Mouse (Mus musculus) lung, postnatal 0 days (tissue): ENCODE results near the gene Farp1. TPM values are rescaled to one million over a fixed set of nuclear protein-coding genes. Genes with fewer than 3 reads are reported as not detected.
"Not testable (repeated sequence)": the region's sequence is repeated elsewhere in the genome, so short reads cannot be mapped to it uniquely, and the experiment has no call there.

Experiments
- ATAC-seq: fragments of 200-750 bp; cut with Nextera tagmentation; 2 replicates; pipeline ENCODE4 v1.8.0; 2017; ENCODE audit warnings: moderate library complexity
- DNase-seq: peaks from one replicate; pipeline ENCODE4 v3.0.0-alpha.2; 2016; ENCODE audit warnings: low spot score
- H3K27ac ChIP-seq: fragments of 300-500 bp; sonication (generic); 2 replicates; pipeline ENCODE4 v1.5.1; 2014; ENCODE audit warnings: antibody characterized with exemption, mild to moderate bottlenecking, low read length, mixed read lengths
- H3K27me3 ChIP-seq: fragments of 300-500 bp; sonication (generic); replicated peaks from 2 replicates; pipeline ENCODE4 v1.6.1; 2014; ENCODE audit warnings: low read length, mixed read lengths; ENCODE audit not compliant: insufficient read depth
- H3K36me3 ChIP-seq: fragments of 300-500 bp; sonication (generic); 2 replicates; pipeline ENCODE4 v1.6.1; 2014; ENCODE audit warnings: low read length, mixed read lengths; ENCODE audit not compliant: insufficient read depth
- H3K4me1 ChIP-seq: fragments of 300-500 bp; sonication (generic); 2 replicates; pipeline ENCODE4 v1.6.1; 2014; ENCODE audit warnings: antibody characterized with exemption, low read depth, low read length, mixed read lengths; ENCODE audit not compliant: insufficient read depth
- H3K4me2 ChIP-seq: fragments of 300-500 bp; sonication (generic); replicated peaks from 2 replicates; pipeline ENCODE4 v1.6.1; 2014; ENCODE audit warnings: low read depth, mild to moderate bottlenecking, low read length, moderate library complexity, mixed read lengths
- H3K4me3 ChIP-seq: fragments of 300-500 bp; sonication (generic); 2 replicates; pipeline ENCODE4 v1.5.1; 2014; ENCODE audit warnings: low read depth, low read length
- H3K9ac ChIP-seq: fragments of 300-500 bp; sonication (generic); replicated peaks from 2 replicates; pipeline ENCODE4 v1.6.1; 2014; ENCODE audit warnings: low read depth, mild to moderate bottlenecking
- H3K9me3 ChIP-seq: fragments of 300-500 bp; sonication (generic); 2 replicates; pipeline ENCODE4 v1.6.1; 2016; ENCODE audit warnings: low read length, mixed read lengths
- CTCF ChIP-seq: IDR thresholded peaks from 2 replicates; pipeline ENCODE4 v1.5.1; 2016; ENCODE audit warnings: antibody characterized with exemption, mild to moderate bottlenecking
- EP300 ChIP-seq: IDR thresholded peaks from 2 replicates; pipeline ENCODE4 v1.6.1; 2016; ENCODE audit warnings: antibody characterized with exemption, mild to moderate bottlenecking, control low read depth
- WGBS: fragments of 180-500 bp; shearing (Covaris S2); extraction: QIAGEN DNeasy Blood & Tissue Kit; methylation state at CpG from one replicate; pipeline ENCODE4 v1.1.7; 2014; 5-methylcytosine and 5-hydroxymethylcytosine counted together
- polyA plus RNA-seq: library from polyadenylated mRNA; unstranded; fragments of >200 nt; fragmentation: Nextera tagmentation; extraction: Ambion mirVana; gene quantifications from 2 replicates; pipeline ENCODE4 v1.2.1, GENCODE M21; 2015

Farp1 gene
- polyA plus RNA-seq, 1 experiment from 2014 or later, result 17.9 TPM

DNA sequence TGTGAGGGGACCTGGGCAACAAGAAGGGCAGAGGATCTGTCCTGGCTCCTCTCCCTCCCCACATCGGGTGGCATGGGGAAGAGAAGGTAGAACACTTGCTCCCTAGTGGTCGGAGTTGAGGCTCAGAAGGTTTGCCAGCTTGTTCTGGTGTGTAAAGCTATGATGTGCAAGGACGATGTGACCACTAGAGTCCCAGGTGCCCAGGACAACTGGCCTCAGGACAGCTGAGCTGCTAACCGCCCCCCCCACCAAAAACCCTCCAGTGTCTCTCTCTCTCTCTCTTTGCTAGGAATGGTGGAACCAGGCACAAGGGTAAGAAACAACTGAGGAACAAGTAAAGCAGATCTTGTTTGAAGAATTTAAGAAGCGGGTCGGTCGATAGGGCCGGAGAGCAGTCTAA is 149.4 kb downstream of the Farp1 start:
- DNase-seq (no peak), ATAC-seq (no peak)
- H3K27ac ChIP-seq, result no peak overlapping the region
- H3K4me3 ChIP-seq, result no peak overlapping the region
- no peak overlapping the region for H3K4me2 ChIP-seq
- H3K27me3 ChIP-seq, result no peaks in the 10 kb centered on the region
- peaks cover 2% of the 10 kb centered on the region; the same call in 1 of the 2 replicates for H3K4me1 ChIP-seq
- no peak overlapping the region for H3K9ac ChIP-seq
- WGBS, result 95% methylated on average over 8 of the region's 8 CpGs
- H3K36me3 ChIP-seq, result no peaks in the 10 kb centered on the region
- H3K9me3 ChIP-seq, result no peaks in the 10 kb centered on the region
- TF ChIP-seq EP300, result no peak
- no peak for TF ChIP-seq CTCF

GRCm38 (mm10) chr14:121186402-121186894 is 151.4 kb downstream of the Farp1 start:
- H3K4me2 ChIP-seq, result no peak overlapping the region
- H3K36me3 ChIP-seq, result no peaks in the 10 kb centered on the region
- H3K27ac ChIP-seq, result no peak overlapping the region
- no peaks in the 10 kb centered on the region for H3K27me3 ChIP-seq
- peaks cover 7% of the 10 kb centered on the region; the same call in 1 of the 2 replicates for H3K4me1 ChIP-seq
- no peak for ATAC-seq
- no peaks in the 10 kb centered on the region for H3K9me3 ChIP-seq
- TF ChIP-seq EP300 (no peak), CTCF (no peak)
- H3K4me3 ChIP-seq, result no peak overlapping the region
- no peak for DNase-seq
- H3K9ac ChIP-seq, result no peak overlapping the region
- 87% methylated on average over 8 of the region's 8 CpGs for WGBS

- not testable (repeated sequence) for H3K4me2 ChIP-seq, DNase-seq, ATAC-seq
Observed at GRCm38 (mm10) chr14:121189840-121190239, 154.8 kb downstream of the Farp1 start.

GRCm38 (mm10) chr14:121190386-121190785 is 155.4 kb downstream of the Farp1 start:
- WGBS, result 51% methylated on average over 9 of the region's 9 CpGs
- H3K27me3 ChIP-seq, result no peaks in the 10 kb centered on the region
- no peaks in the 10 kb centered on the region for H3K36me3 ChIP-seq
- peaks cover 5% of the 10 kb centered on the region; the same call in 1 of the 2 replicates for H3K4me1 ChIP-seq
- H3K27ac ChIP-seq, result peak overlapping the region; percentile 74
- no peaks in the 10 kb centered on the region for H3K9me3 ChIP-seq
- no peak overlapping the region for H3K9ac ChIP-seq
- TF ChIP-seq CTCF (no peak), EP300 (peak; percentile 71; the same call in 1 of the 2 replicates)
- ATAC-seq (peak; percentile 89), DNase-seq (peak; percentile 82)
- H3K4me3 ChIP-seq, result no peak overlapping the region
- no peak overlapping the region for H3K4me2 ChIP-seq

More at GRCm38 (mm10) chr14:121189840-121190239, 154.8 kb downstream of the Farp1 start:
- TF ChIP-seq CTCF, result peak; percentile 60
- H3K27ac ChIP-seq, result peak overlapping the region; percentile 74
- H3K36me3 ChIP-seq, H3K4me1 ChIP-seq, H3K9ac ChIP-seq, H3K27me3 ChIP-seq, H3K4me3 ChIP-seq, H3K9me3 ChIP-seq: not testable (repeated sequence)
- 83% methylated on average over 10 of the region's 10 CpGs for WGBS

- Histone ChIP-seq H3K27ac (peak overlapping the region; percentile 70), H3K9me3 (no peaks in the 10 kb centered on the region), H3K36me3 (no peaks in the 10 kb centered on the region), H3K27me3 (no peaks in the 10 kb centered on the region), H3K9ac (no peak overlapping the region), H3K4me2 (no peak overlapping the region; the same call in 1 of the 2 replicates), H3K4me3 (no peak overlapping the region), H3K4me1 (peaks cover 5% of the 10 kb centered on the region; the same call in 1 of the 2 replicates)
- 36% methylated on average over 13 of the region's 13 CpGs for WGBS
- peak; percentile 76 for DNase-seq
- ATAC-seq, result peak; percentile 60
- TF ChIP-seq CTCF, result peak; percentile 35
- TF ChIP-seq EP300, result no peak
Observed at GRCm38 (mm10) chr14:121191739-121192138, 156.7 kb downstream of the Farp1 start.

- Histone ChIP-seq H3K36me3 (no peaks in the 10 kb centered on the region), H3K4me2 (no peak overlapping the region), H3K4me3 (no peak overlapping the region), H3K27me3 (no peaks in the 10 kb centered on the region), H3K9me3 (no peaks in the 10 kb centered on the region), H3K9ac (no peak overlapping the region), H3K27ac (peak overlapping the region; percentile 70), H3K4me1 (peaks cover 5% of the 10 kb centered on the region; the same call in 1 of the 2 replicates)
- 52% methylated on average over 5 of the region's 5 CpGs for WGBS
- peak; percentile 50 for DNase-seq
- TF ChIP-seq CTCF (no peak), EP300 (no peak)
- ATAC-seq, result peak; percentile 16; the same call in 1 of the 2 replicates
Observed at GRCm38 (mm10) chr14:121192394-121192793, 157.4 kb downstream of the Farp1 start.

DNA sequence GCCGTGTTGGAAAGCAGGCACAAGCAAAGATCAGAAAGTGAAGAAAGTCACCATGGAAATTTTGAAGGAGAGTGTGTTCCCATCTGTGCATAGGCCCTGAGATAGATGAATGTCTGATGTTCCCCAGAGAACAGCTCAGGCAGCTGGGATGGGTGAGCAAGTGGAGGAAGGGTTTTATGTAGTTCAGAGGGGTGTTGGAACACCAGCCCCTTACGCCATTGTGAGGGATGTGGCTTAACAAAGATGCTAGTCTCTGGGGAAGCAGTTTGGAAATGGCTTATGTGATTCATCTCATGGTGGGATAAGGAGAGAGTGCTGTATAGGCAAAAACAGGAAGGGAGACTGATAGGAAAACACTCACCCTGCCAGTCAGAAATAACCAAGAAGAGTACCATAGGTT is 159.0 kb downstream of the Farp1 start:
- Histone ChIP-seq H3K4me3 (no peak overlapping the region), H3K4me1 (peaks cover 9% of the 10 kb centered on the region; the same call in 1 of the 2 replicates), H3K9ac (no peak overlapping the region), H3K36me3 (no peaks in the 10 kb centered on the region), H3K9me3 (no peaks in the 10 kb centered on the region), H3K27me3 (no peaks in the 10 kb centered on the region), H3K4me2 (no peak overlapping the region), H3K27ac (no peak overlapping the region)
- TF ChIP-seq CTCF (no peak), EP300 (no peak)
- WGBS, result 88% methylated on average over 2 of the region's 2 CpGs
- DNase-seq, result no peak
- no peak for ATAC-seq
